Mouse (Mus musculus) cerebellum, adult 2 months (tissue): ENCODE data around the gene Gm1043.

ENCODE experiments used
- CTCF ChIP-seq: fragments of 200-500 bp; IDR thresholded peaks from 2 replicates; pipeline ENCODE4 v1.5.1; 2011; ENCODE audit warnings: low read depth, mild to moderate bottlenecking, control low read depth, low read length, moderate library complexity, borderline replicate concordance; ENCODE audit not compliant: insufficient read depth
- POLR2A ChIP-seq: fragments of 200-500 bp; IDR thresholded peaks from 2 replicates; pipeline ENCODE4 v1.6.1; 2011; ENCODE audit warnings: low read length, control low read depth, borderline replicate concordance; ENCODE audit not compliant: insufficient read depth

DNA sequence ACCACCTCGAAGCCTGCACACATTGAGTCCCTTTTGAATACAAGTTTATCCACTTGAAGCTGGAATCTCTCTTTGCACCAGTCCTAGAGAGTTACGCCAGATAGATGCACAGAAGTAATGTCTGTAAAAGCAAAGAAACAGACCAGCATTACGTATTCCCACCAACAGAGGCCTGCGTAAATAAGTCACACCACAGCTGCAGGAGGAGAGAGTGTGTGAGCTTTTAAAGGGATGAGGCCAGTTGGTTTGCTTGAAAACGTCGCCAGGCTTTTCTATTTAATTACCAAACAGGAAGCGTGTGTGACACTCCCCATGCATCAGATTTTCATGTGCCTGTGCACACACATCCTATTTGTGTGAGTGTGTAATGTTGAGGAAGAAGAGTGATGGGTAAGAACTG lies 99.4 kb downstream of the Gm1043 start:
- TF ChIP-seq CTCF, result no peak
- TF ChIP-seq POLR2A, result no peak
